Mouse (Mus musculus): ENCODE measurements at regions not wholly inside any gene's neighbourhood (a gene's known extent, or its start where the extent isn't known, plus 50 kb on each side); places are given as distances from the start of the nearest gene placed in this dataset.
A peak's percentile ranks its signal among the peaks of the same experiment; 100 is the strongest.

DNA sequence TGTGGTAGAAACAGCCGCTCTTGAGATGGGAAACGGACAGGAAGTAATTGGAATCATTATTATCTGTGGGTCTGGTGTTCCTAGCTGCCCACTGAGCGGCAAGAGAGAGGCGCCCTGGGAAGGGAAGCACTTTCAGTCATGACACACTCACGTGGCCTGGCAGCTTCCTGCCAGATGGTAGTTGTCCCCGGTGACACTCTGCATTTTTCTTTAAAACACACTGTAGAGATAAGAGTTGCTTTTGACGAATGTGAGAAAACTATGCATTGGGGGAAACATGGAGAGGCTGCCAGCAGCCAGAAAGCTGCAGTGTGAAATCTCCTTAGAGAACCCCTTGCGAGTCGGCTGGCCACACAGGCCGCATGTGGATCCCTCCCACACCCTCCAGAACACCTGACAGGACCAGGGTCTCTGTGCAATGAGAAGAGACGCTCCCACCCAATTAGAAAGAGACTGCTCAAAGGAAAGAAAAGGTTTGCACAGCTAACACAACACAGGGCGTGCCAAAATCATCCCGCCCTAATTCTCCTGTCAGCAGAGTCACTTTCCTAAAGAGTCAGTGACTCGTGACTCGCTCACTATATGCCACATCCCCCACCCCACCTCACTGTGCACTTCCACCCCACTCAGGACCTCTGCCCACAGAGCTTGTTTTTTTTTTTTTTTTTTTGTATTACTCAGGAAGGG is 194.0 kb upstream of the Map3k1 start:
- DNase-seq (ENCODE audit: low spot score) = no peak

DNA sequence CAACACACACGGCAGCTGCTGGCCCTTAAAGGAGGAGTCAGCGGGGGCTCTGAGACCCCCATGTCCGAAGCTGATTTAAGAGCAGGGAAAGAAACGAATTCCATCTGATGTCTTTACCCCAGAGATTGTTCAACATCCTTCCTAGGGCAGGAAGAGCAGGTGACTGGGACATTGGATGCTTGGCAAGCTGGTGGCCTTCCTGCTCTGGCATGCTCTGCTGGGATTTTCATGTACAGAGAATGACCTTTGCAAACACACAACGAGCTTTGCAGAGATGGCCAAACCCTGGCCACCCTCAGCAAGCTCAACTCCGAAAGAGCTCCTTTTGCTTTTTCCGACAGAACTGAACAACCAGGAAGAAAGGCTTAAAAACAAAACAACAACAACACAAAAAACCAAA is 194.7 kb upstream of the Map3k1 start:
- no peak for DNase-seq (ENCODE audit: low spot score)

DNA sequence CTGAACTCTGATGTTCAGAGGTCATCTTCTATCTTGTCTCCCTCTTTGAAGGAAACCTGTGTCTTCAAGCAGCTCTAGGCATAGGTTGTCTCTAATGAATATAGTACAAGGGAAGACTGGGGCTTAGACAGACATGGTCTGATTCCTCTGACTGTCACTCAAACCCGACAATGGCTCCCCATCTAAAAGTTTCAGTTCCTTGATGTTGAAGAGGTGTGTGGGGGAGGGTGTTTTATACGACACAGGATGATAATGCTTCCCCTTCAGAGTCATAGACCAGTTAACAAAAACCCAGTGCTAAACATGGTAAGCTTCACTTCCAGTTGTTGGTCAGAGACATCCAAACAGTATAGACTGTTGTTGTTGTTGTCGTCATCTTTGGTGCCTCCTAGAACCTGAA is 195.3 kb upstream of the Map3k1 start:
- DNase-seq (ENCODE audit: low spot score) = no peak

DNA sequence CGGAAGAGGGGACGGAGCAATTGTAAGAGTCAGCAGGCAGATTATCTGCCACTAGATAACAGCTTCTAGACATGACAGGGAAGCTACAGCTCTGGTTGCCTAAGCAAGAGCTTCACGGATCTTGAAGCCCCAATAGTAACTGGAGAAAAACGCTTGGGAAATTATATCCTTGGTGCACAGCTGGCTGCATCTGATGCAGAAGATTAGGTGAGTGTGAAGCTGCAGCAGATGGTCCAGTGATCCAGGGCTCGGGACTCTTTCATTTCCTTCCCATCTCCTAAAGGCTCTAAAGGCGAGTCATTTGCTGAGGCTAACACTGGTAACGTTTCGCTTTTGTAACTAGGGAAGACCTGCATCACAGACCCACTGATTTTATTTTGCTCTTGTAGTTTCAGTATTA is 196.6 kb upstream of the Map3k1 start:
- no peak for DNase-seq (ENCODE audit: low spot score)

DNA sequence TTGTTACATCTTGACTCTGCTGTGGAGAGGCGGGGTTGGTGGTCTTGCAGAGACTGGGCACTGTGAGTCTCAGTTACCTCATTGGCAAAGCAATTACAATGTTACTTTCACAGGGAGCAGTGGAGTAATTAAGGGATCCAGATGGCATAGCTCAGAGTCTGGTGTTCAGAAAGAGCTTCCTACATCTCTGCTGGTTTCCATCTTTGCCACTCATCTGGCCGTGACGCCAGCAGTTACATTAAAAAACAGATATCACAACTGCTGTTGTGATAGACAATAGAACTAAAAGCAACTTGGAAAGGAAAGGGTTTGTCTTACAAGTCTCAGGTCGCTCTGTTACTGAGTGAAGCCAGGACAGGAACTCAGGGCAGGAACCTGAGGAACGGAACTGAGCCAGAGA is 200.0 kb upstream of the Map3k1 start:
- no peak for DNase-seq (ENCODE audit: low spot score)

DNA sequence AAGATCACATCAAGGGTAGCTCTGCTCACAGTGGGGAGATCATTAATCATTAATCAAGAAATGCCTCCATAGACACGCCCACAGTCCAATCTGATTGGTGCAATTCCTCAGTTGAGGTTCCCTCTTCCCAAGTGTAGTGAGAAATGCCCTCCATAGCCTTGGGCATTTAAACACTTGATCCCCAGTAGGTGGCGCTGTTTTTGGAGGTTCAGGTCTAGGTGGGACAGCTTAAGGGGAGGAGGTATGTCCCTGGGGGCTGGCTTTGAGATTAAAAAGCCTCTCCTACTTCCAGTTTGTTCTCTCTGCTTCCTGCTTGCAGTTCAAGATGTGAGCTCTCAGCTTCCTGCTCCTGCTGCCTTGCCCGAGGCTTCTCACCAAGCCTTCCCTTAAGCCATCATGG is 200.5 kb upstream of the Map3k1 start:
- DNase-seq (ENCODE audit: low spot score) = no peak

DNA sequence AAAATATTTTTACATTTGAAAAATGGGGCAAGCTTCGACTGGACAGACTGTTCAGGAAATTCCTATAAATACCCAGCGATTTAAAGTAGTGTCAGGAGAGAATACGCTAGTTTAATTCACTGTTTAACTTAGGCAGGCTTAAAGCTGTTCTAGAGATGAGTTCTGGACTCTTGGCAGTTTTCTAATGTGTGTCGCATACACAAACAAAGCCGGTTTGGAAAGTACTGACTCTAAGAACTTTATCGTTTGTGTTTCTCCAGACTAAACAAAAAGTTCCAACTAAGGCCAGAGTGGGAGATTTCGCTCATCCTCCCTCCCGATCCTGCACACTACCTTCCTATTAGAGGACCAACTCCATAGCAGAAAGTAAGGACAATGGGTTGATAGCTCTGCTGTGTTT is 201.7 kb upstream of the Map3k1 start:
- no peak for DNase-seq (ENCODE audit: low spot score)

DNA sequence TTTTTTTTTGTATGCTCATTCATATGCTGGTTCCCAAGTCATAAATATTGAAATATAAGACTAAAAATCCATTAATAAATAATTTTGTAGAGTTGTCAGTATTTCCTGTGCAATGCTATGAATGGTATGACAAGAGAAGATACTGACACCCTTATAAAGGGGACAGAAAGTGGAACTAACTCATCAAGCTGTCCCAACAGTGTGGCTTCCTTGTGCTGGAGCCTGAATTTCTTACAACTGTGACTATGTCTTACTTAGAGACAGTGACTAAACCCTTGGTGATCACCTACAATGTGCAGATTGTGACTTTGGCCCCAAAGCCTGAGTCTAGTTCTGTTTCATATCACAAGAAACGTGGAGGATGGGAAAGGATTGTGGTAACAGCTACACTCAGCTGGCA is 203.8 kb upstream of the Map3k1 start:
- no peak for DNase-seq (ENCODE audit: low spot score)

DNA sequence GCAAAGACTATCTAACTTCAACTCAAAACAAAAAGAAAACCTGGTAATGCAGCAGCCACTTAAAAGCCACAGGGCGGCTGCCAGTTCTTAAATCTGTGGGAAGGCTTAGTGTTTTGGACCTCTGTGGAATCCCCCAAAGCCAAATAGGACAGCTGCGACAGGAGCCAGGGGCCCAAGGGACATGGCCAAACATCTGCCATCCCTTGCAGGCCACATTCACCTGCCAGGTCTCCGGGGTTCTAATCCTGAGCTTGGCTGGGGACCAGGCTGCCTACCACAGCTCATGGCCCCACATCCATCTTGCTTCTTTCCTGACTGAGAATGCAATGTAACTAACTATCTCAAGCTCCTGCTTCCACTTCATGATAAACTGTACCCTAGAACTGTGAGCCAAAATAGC is 206.3 kb upstream of the Map3k1 start:
- DNase-seq (ENCODE audit: low spot score) = no peak

DNA sequence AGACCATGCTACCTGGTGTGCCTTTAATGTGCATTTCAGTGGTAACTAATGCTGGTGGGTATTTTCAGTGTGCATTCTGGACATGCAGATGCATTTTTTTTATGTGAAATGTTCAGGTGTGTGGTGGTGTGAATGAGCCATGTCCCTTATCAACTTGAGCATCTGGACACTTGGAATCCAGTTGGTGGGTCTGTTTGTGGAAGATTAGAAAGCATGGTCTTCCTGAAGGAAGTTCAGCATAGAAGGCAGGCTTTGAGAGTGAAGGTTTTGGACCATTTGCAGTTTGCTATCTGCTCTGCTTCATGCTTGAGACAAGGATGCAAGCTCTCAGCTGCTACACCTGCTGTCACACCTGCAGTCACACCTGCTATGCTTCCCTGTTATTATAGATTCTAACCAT is 207.5 kb upstream of the Map3k1 start:
- no peak for DNase-seq (ENCODE audit: low spot score)

DNA sequence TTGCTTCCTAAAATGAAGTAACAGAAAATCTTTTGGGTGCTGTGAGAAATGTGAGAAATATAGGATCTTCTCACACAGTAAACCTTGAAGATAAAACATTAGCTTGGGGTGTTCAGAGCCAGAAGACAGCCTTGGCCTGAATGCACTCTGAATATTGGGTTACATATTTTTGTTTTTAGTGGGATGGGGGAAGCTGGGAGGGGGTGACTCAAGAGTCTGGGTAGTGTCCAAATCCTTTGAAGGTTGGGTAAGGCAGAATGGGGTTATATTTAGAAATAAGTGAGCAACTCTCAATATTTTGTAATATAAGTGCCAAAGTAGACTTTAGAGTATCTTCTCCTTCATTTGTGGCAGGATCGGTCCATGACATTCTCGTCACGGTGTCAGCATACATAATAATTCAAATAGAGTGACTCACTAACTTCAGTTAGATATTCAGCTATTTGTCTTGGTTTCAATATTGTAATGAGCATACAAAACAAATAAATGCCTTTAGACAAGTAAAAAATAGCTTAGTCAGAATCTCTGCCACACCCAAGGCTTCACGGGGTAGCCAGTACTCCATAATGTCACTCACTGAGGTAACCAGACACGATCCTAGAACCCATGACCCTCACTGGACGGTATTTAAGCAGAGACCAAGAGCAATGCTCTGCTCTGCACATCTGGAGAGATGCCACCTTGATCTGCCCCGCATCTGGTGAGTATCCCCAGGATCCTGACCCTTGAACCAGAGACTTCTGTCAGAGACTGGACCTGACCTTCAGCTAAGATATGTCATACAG is 209.9 kb upstream of the Map3k1 start:
- no peak for DNase-seq (ENCODE audit: low spot score)

DNA sequence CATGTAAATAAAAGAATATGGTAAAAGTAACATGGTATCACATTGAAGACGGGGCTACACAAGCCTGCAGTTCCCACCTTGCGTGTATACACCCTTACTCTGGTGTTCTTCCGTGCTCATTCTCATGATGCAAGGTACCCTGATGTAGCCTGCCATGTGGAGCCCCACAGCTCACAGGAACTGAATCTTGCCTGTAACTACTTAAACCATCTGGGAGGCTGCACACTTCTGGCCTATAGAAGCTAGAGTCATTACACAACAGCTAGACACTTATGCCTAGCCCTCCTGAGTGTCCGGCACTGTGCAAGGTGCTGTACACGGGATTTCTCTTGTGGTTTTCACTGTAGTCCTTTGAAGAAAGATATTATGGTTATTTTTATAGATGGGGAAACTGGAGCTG is 210.8 kb upstream of the Map3k1 start:
- DNase-seq (ENCODE audit: low spot score) = no peak

DNA sequence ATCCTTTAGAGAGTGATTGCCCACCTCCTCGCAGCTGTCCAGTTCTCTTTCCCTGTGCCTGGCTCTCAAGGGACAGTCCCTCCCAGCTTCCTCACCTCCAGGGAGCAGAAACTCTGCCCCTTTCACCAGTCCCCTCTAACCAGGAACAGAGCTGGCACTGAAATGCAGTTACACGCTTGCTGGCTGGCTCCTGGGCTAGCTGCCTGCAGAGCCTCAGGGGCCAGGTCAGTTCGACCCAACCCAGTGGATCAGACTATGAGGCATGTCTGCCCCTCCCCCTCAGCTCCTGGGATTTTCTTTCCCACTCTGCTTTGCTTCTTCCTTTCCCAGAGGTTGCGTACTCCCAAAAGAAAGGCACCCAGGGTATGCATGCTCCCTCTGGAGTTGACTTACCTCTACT is 214.4 kb upstream of the Map3k1 start:
- no peak for DNase-seq (ENCODE audit: low spot score)

DNA sequence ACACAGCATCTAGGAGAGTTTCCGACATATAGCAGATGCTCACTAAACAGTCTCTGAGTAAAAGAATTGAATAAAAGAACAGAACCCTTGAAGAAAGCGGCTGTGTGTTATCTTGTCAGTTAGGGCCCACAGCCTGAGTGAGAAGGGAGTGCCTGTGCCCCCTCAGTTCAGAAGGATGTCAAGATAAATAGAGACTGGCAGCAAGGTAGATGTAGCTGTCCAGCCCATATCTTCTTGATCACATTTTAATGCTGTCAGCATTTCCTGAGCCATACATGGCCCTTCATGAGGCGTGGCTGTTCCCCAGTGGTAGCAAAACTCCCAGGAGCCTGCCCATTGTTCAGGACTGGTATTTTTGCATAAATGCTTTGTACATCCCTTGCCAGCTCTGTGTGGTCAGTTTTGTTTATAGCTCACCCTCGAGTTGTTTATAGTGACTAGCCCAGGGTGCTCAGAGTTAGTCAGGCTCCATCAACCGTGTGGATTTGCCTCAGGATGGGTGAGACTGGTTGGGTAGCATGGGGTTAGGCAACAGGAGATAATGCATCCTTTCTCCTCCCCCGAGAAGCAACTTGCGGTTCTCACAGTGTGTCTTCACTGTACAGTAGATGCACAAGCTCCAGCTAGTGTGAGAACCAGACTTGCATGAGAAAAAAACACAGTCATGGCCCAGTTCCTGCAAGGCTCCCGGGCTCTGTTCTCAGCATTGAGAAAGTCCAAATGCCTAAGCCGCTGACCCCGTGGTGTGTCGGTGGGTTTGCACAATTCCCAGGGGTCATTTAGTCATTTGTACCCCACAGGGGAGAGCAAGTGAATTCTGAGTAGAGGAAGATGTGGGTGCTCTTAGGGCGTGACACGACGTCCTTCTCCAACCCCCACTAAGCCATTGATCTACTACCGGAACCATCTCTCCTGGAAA is 216.1 kb upstream of the Map3k1 start:
- no peak for DNase-seq (ENCODE audit: low spot score)

DNA sequence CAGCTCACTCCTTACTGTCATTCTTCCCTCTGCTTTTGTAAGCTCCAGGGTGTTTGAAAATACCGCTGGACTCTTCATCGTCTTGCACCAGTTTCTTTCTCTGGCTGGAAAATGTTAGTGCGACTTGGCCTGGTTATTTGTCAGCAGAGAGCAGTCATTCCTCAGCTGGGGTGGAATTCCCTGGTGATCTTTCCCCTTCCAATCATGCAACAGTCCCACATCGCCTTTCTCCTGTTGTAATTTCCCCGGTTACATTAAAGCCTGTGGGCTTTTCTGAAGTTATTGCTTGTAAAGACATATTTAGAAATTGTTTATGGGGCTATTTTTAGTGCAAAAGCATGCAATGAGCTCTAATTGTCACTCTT is 216.8 kb upstream of the Map3k1 start:
- DNase-seq (ENCODE audit: low spot score) = no peak

DNA sequence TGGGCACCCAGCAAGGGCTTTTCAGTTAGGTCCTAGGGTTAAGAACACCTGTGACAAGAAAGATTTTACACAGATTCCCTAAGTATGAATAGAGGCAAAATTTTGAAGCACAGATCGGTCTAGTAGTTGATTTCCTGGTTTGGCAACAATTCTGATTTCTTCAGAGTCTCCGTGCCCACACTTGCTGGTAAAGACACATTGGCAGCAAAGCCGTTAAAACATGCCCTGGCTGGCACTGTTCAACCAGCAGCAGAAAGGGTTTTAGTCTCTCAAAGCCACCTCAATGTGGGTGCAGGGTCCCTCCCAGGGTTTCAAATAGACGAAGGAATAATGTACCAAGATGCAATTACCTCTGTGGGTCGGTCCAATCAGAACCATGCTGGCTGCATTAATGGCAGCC is 218.9 kb upstream of the Map3k1 start:
- DNase-seq (ENCODE audit: low spot score) = no peak

DNA sequence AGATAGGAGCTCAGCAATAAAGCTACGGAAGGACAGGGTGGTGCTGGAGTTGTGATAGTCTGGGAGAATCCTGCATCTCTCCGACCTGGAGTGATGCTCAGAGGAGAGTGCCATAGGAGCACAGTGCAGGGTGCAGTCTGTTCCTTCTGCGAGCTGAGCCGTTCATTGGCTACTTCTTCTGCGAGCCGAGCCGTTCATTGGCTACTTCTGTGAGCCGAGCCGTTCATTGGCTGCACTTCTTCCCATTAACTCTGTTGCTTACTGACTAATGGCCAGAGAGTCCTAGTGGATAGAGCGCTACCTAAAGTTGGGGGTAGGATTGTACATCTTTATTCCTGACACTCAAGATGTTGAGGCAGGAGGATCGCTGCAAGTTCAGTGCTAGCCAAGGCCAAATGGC is 222.3 kb upstream of the Map3k1 start:
- DNase-seq (ENCODE audit: low spot score) = no peak

DNA sequence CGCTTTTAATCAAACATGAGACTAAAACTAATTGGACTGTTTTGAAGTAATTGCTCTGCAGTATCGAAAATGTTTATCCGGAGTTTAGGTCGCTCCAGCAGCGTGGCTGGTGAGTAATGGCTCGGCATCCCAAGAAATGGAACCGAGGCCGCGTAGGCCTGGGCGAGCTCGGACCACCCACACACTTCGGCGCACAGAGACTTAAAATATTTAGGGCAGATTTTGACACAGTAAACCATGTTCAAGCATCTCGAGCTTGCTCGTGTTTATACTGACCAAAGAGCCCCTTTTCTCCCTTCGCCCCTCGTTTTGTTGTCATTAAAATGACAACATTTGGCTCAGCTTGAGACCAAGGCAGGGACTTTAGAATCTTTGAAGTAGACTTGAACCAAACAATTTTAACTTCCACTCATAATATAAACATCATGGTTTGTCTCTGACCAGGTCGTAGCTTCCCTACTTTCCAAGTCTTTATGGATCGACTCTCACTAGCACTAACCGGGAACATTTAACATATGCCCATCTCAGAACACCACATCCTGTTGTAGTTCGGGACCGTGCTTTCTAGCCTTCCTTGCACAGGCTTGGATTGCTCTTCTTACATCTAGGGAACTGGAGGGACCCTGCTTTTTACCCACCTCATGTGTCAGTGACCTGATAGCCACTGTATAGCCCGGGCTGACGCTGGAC is 223.0 kb upstream of the Map3k1 start:
- DNase-seq (ENCODE audit: low spot score) = peak; percentile 18

DNA sequence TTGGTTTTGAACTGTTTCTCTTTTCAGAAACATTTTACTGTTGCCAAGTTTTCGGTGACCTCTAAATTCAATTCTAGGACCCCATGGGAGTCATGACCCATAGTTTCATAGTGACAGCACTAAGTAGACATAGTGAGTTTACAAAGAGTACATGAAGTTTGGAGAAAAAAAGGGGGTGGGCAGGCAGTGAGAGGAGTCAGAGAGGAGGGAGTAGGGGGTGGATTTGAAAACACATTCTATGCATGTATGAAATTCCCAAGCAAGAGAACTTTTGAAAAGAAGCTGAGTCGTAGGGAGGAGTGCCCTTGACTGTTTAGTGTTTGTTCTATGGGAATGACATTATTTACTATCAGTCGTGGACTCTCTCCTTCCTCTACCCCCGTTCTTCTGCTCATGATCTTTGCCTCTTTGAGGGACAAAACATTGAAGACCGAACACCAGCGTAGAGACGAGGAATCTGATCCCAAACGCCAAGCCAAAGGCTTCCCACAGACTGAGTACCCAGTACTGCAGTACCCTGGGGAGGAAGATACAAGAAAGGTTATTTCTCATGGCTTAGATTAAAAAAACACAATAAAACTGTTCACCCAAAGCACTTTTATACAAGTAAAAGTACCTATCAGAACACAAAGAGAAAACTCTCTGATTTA is 229.1 kb upstream of the Map3k1 start:
- no peak for DNase-seq (ENCODE audit: low spot score)

DNA sequence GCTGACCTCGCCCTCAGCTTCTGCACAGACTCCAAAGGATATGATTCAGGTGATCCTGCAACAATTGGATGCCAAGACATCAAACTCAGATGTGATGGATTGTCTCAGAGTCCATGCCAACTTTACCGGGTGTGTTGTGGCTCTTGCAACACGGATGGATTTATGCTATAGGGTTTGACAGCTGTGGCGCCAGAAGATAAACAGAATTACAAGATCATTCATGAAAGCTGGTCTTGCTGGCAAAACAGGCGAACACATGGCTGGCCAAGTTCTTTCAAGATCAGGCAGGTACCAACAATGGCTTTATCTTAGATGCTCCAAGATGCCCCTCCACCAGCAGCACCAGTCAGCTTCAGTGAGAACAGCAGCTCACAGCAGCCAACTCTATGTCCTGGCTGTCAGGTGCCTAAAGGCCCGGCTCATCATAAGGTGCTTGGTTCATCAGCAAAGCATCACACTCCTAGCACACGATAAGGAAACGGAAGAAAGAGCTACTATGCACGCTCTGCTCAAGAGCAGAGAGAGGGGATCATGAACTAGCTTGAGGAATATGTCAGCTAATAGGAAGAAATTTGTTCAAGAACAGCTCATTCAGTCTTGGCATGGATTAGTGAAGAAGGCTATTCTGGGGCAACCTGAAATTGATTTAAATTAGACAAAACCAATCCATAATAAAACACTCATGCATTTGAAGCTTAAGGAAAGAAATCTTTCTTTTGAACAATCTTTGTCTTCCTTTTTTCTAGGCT is 229.9 kb upstream of the Map3k1 start:
- no peak for DNase-seq (ENCODE audit: low spot score)

All from retina, embryonic 14.5 days (tissue).